Mouse (Mus musculus) heart, embryonic 10.5 days (tissue): ENCODE results near the gene Rusc2. TPM values are rescaled to one million over a fixed set of nuclear protein-coding genes. Genes with fewer than 3 reads are reported as not detected.

Experiments
- DNase-seq: peaks from one replicate; pipeline ENCODE4 v3.0.0-alpha.2; 2017; ENCODE audit warnings: low spot score
- H3K27ac ChIP-seq: fragments of 300-500 bp; sonication (generic); 2 replicates; pipeline ENCODE4 v1.5.1; 2016; ENCODE audit warnings: mild to moderate bottlenecking
- H3K27me3 ChIP-seq: fragments of 300-500 bp; sonication (generic); 2 replicates; pipeline ENCODE4 v1.6.1; 2016; ENCODE audit warnings: mild to moderate bottlenecking; ENCODE audit not compliant: poor library complexity, insufficient read depth, severe bottlenecking
- H3K36me3 ChIP-seq: fragments of 300-500 bp; sonication (generic); 2 replicates; pipeline ENCODE4 v1.6.1; 2016; ENCODE audit warnings: mild to moderate bottlenecking, moderate library complexity
- H3K4me1 ChIP-seq: fragments of 300-500 bp; sonication (generic); 2 replicates; pipeline ENCODE4 v1.6.1; 2016; ENCODE audit warnings: mild to moderate bottlenecking
- H3K4me3 ChIP-seq: fragments of 300-500 bp; sonication (generic); 2 replicates; pipeline ENCODE4 v1.5.1; 2016; ENCODE audit warnings: mild to moderate bottlenecking, moderate library complexity
- H3K9me3 ChIP-seq: fragments of 300-500 bp; sonication (generic); 2 replicates; pipeline ENCODE4 v1.6.1; 2016; ENCODE audit warnings: mild to moderate bottlenecking, moderate library complexity
- WGBS: fragments of 180-500 bp; shearing (Covaris S2); methylation state at CpG from one replicate; pipeline ENCODE4 v1.1.7; 2016; 5-methylcytosine and 5-hydroxymethylcytosine counted together
- polyA plus RNA-seq: library from polyadenylated mRNA; unstranded; fragments of >200 nt; fragmentation: Nextera tagmentation; extraction: Ambion mirVana; gene quantifications from 2 replicates; pipeline ENCODE4 v1.2.1, GENCODE M21; 2016

Gene Rusc2
- polyA plus RNA-seq, 1 experiment from 2014 or later = 11.2 TPM

GRCm38 (mm10) chr4:43442044-43442443 lies 60.3 kb downstream of the Rusc2 start:
- Histone ChIP-seq H3K4me3 (peak overlapping the region; percentile 96), H3K36me3 (peaks cover 23% of the 10 kb centered on the region), H3K27ac (peak overlapping the region; percentile 96), H3K27me3 (no peaks in the 10 kb centered on the region), H3K9me3 (no peaks in the 10 kb centered on the region), H3K4me1 (peaks cover 12% of the 10 kb centered on the region)
- DNase-seq = peak; percentile 99
- WGBS = under 1% methylated on average over 33 of the region's 33 CpGs

- peaks cover 12% of the 10 kb centered on the region for H3K4me1 ChIP-seq
- DNase-seq = peak; percentile 85
- no peaks in the 10 kb centered on the region for H3K9me3 ChIP-seq
- H3K27me3 ChIP-seq = no peaks in the 10 kb centered on the region
- peaks cover 30% of the 10 kb centered on the region for H3K36me3 ChIP-seq
- WGBS = under 1% methylated on average over 86 of the region's 88 CpGs
- H3K4me3 ChIP-seq = peak overlapping the region; percentile 96
- peak overlapping the region; percentile 96 for H3K27ac ChIP-seq
Measured at GRCm38 (mm10) chr4:43442456-43443361, 60.9 kb downstream of the Rusc2 start.

- no peak for DNase-seq
- peaks cover 38% of the 10 kb centered on the region for H3K36me3 ChIP-seq
- H3K4me1 ChIP-seq = peaks cover 12% of the 10 kb centered on the region
- H3K27me3 ChIP-seq = no peaks in the 10 kb centered on the region
- H3K9me3 ChIP-seq = no peaks in the 10 kb centered on the region
- peak overlapping the region; percentile 96 for H3K27ac ChIP-seq
- H3K4me3 ChIP-seq = peak overlapping the region; percentile 96
- WGBS = under 1% methylated on average over 28 of the region's 28 CpGs
Measured at GRCm38 (mm10) chr4:43443511-43443910, 61.7 kb downstream of the Rusc2 start.

- H3K36me3 ChIP-seq = peaks cover 38% of the 10 kb centered on the region
- WGBS = 90% methylated on average over 13 of the region's 13 CpGs
- H3K27me3 ChIP-seq = peaks cover 14% of the 10 kb centered on the region
Measured at GRCm38 (mm10) chr4:43447251-43447650, 65.5 kb downstream of the Rusc2 start.

GRCm38 (mm10) chr4:43448554-43448953 lies 66.8 kb downstream of the Rusc2 start:
- no peak overlapping the region for H3K4me3 ChIP-seq
- no peak overlapping the region for H3K27ac ChIP-seq
- peaks cover 38% of the 10 kb centered on the region for H3K36me3 ChIP-seq
- H3K4me1 ChIP-seq = peaks cover 26% of the 10 kb centered on the region
- H3K9me3 ChIP-seq = no peaks in the 10 kb centered on the region
- peaks cover 27% of the 10 kb centered on the region for H3K27me3 ChIP-seq
- no peak for DNase-seq
- WGBS = 84% methylated on average over 3 of the region's 3 CpGs

More at GRCm38 (mm10) chr4:43447251-43447650, 65.5 kb downstream of the Rusc2 start:
- DNase-seq = no peak
- Histone ChIP-seq H3K4me3 (no peak overlapping the region), H3K27ac (no peak overlapping the region), H3K9me3 (no peaks in the 10 kb centered on the region), H3K4me1 (peaks cover 14% of the 10 kb centered on the region)

GRCm38 (mm10) chr4:43452315-43452714 lies 70.5 kb downstream of the Rusc2 start:
- H3K9me3 ChIP-seq = no peaks in the 10 kb centered on the region
- no peak for DNase-seq
- peaks cover 58% of the 10 kb centered on the region for H3K27me3 ChIP-seq
- 43% methylated on average over 11 of the region's 11 CpGs for WGBS
- peaks cover 12% of the 10 kb centered on the region for H3K36me3 ChIP-seq
- H3K4me1 ChIP-seq = peaks cover 31% of the 10 kb centered on the region
- H3K4me3 ChIP-seq = peak overlapping the region; percentile 4; the same call in 1 of the 2 replicates
- H3K27ac ChIP-seq = no peak overlapping the region

- Histone ChIP-seq H3K9me3 (no peaks in the 10 kb centered on the region), H3K4me1 (peaks cover 31% of the 10 kb centered on the region), H3K36me3 (0 out of 2 replicates have a peak, but pooled peaks cover under 1% of the 10 kb centered on the region), H3K27me3 (peaks cover 61% of the 10 kb centered on the region), H3K4me3 (peak overlapping the region; percentile 56), H3K27ac (no peak overlapping the region; the same call in 1 of the 2 replicates)
- WGBS = under 1% methylated on average over 18 of the region's 18 CpGs
- DNase-seq = no peak
Measured at GRCm38 (mm10) chr4:43453413-43453812, 71.6 kb downstream of the Rusc2 start.

- no peaks in the 10 kb centered on the region for H3K9me3 ChIP-seq
- DNase-seq = no peak
- H3K27ac ChIP-seq = no peak within 1 kb of the TSS; the same call in 1 of the 2 replicates
- peak within 1 kb of the TSS; percentile 56 for H3K4me3 ChIP-seq
- peaks cover 31% of the 10 kb centered on the region for H3K4me1 ChIP-seq
- peaks cover 61% of the 10 kb centered on the region for H3K27me3 ChIP-seq
- no peaks in the 10 kb centered on the region for H3K36me3 ChIP-seq
- WGBS = 26% methylated on average over 20 of the region's 20 CpGs
Measured at GRCm38 (mm10) chr4:43454041-43454836, 72.5 kb downstream of the Rusc2 start, which contains the start of gene Cd72. Gene Cd72, minus strand, starts transcription at chr4:43454628.

GRCm38 (mm10) chr4:43456470-43456869 lies 74.7 kb downstream of the Rusc2 start:
- Histone ChIP-seq H3K36me3 (no peaks in the 10 kb centered on the region), H3K27ac (no peak overlapping the region), H3K4me1 (peaks cover 31% of the 10 kb centered on the region), H3K9me3 (no peaks in the 10 kb centered on the region), H3K4me3 (no peak overlapping the region), H3K27me3 (peaks cover 55% of the 10 kb centered on the region)
- no peak for DNase-seq
- WGBS = 16% methylated on average over 4 of the region's 4 CpGs

GRCm38 (mm10) chr4:43457124-43457523 lies 75.3 kb downstream of the Rusc2 start:
- Histone ChIP-seq H3K27ac (0 out of 2 replicates have a peak overlapping the region, but pooled peaks have one; percentile 36), H3K4me1 (peaks cover 30% of the 10 kb centered on the region), H3K4me3 (no peak overlapping the region), H3K27me3 (peaks cover 49% of the 10 kb centered on the region), H3K36me3 (no peaks in the 10 kb centered on the region), H3K9me3 (no peaks in the 10 kb centered on the region)
- WGBS = 9% methylated on average over 8 of the region's 8 CpGs
- DNase-seq = no peak

GRCm38 (mm10) chr4:43463102-43463501 lies 81.3 kb downstream of the Rusc2 start:
- Histone ChIP-seq H3K27me3 (peaks cover 1% of the 10 kb centered on the region; the same call in 1 of the 2 replicates), H3K9me3 (no peaks in the 10 kb centered on the region), H3K27ac (no peak overlapping the region), H3K36me3 (no peaks in the 10 kb centered on the region), H3K4me3 (no peak overlapping the region), H3K4me1 (no peaks in the 10 kb centered on the region)
- no peak for DNase-seq
- 90% methylated on average over 5 of the region's 5 CpGs for WGBS

- no peak overlapping the region for H3K27ac ChIP-seq
- no peak for DNase-seq
- H3K9me3 ChIP-seq = no peaks in the 10 kb centered on the region
- H3K27me3 ChIP-seq = no peaks in the 10 kb centered on the region
- H3K36me3 ChIP-seq = no peaks in the 10 kb centered on the region
- H3K4me3 ChIP-seq = no peak overlapping the region
- 84% methylated on average over 6 of the region's 6 CpGs for WGBS
- no peaks in the 10 kb centered on the region for H3K4me1 ChIP-seq
Measured at GRCm38 (mm10) chr4:43465935-43466334, 84.2 kb downstream of the Rusc2 start.
